Mouse (Mus musculus): Measurements from ENCODE around the gene Gm20708. TPM values are rescaled to one million over a fixed set of nuclear protein-coding genes. Genes with fewer than 3 reads are reported as not detected.

The Gm20708 gene
- total RNA-seq (2023): 0.98 and 2.7 TPM in 2 replicates

DNA sequence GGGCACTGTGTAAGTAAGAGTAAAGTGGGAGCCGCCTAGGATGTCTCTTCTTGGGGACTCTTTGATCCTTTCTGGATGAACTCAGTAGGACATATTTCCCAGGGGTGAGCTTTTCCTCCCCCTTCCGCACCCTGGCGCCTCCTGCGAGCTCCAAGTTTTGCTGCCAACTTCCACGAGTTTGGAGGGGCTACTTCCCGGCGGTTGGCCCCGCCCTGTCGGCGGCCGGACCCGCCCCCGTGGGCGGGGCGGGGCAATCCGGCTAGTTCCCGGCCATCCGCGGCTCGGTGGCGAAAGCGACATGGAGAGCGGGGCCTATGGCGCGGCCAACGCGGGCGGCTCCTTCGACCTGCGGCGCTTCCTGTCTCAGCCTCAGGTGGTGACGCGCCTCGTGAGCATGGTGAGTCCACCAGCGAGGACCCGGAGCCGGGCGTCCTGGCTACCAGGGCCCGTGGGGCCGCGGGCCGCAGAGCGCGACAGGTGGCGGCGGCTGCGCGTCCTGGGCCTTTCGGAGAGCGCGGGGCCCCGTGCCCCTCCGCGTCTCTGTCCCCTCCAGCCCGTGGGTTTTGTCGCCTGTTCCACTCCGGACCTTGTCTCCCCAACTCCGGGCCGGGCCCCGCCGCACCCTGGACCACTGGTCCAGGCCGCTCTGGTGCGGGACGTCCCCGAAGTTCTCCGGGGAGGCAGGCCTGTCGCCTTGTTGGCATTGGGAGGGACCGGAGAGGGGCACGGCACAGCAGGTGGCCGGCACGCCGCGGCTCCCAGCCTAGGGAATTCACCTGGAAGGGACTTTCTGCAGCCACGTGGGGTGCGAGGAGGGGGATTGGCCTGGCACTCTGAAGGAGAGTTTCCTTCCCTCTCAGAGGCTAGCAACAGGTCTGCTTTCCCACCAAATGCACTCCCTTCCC lies at the start of gene Gm20708, which contains the start of gene Syngr2:
Gene Gm20708, plus strand, starts transcription at position 262 of the 905 bp plus-strand sequence.
Gene Syngr2, plus strand, starts transcription at position 262 of the 905 bp plus-strand sequence.

GRCm38 (mm10) chr11:117781993-117782704 lies 27.3 kb upstream of the Gm20708 start, which contains the start of the genes Tmc8 and Tmc6:
Gene Tmc8 (plus strand): TSS chr11:117782076.
Gene Tmc6 (minus strand): TSS chr11:117782198.

DNA sequence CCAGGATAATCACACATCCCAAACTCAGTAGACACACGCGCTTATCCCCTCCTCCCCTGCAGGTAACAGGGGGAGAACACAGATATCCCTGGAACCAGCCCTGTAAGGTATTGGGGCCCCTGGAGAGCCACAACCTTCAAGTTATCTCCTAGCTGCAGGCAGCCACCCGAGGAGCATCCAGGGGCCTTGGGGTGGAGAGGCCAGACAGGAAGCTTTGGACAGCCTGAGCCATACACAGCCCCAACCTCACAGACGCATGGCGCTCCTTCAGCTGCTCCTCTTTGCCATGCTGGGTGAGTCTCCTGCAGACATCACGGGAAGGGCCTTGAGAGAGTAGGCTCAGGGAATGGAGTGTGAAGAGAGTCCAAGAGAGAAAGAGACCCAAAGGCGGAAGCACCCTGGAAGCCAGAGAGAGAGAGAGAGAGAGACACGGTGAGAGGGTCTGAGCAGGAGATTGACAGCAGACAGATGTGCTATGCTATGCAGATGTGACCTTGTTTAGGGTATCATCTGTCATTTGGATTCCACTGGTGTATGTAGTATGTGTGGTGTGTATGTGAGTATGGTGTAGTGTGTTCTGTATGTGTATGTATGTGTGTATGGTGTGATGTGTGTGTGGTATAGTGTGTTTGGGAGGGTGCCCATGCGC lies 11.8 kb upstream of the Gm20708 start, which contains the start of gene 6030468B19Rik:
Gene 6030468B19Rik, plus strand, starts transcription at position 150 of the 649 bp plus-strand sequence.

DNA sequence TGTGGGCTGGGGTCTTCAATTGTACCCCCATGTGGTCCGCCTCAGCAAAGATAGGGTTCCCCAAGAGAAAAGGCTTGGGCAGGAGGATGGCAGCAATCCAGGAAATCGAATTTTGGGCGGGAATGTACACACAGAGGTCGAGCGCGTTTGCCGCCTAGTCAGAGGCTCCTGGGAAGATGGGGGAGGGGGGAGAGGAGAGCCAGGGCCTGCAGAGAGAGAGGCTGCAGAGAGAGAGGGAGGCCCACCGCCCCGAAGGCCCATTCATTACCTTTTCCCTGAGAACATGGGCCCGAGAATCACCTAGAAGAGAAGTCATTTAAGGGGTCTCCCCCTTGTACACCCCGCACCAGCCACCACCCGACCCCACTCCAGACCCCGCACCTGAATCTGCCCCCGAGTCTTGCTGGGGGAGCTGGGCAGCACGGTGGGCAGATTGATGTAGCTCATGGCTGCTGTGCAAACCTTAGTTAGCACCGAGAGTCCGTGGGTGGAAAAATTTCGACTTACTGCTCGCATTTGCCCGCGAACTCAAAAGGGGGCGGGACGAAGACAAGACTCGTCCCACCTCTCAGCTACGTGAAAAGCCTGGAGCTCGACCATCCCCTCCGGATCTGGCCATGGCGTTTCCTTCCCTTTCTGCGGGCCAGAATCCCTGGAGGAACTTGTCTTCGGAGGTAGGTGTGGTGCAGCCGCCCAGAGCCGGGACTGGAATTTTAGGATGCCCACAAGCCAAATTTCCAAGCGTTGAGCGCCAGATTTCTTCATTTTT lies 16.0 kb downstream of the Gm20708 start, which contains the start of the genes Afmid and Tk1:
Gene Afmid, plus strand, starts transcription at position 592 of the 769 bp plus-strand sequence.
Gene Tk1, minus strand, starts transcription at position 760 of the 769 bp plus-strand sequence.

GRCm38 (mm10) chr11:117848985-117849671 lies 39.7 kb downstream of the Gm20708 start, which contains the start of gene Birc5:
Gene Birc5 (plus strand): TSS chr11:117849251.

DNA sequence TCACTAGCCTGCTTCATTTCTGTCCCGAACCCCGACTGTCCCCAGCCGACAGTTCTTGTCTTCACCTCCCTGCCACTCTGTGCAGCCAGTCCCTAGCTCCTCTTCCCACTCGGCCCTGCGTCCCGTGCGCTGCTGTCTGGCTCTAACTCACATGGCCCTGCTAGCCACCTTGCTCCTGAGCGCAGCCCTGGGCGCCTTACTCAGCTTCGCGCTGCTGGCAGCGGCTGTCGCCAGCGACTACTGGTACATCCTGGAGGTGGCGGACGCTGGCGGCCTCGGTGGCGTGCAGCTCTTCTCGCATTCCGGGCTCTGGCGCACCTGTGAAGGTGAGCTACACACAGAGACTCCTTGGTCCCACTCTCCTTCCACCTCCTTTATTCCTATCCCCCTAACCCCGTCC lies 51.1 kb downstream of the Gm20708 start, which contains the start of gene Tmem235:
Gene Tmem235, plus strand, starts transcription at position 152 of the 400 bp plus-strand sequence.

DNA sequence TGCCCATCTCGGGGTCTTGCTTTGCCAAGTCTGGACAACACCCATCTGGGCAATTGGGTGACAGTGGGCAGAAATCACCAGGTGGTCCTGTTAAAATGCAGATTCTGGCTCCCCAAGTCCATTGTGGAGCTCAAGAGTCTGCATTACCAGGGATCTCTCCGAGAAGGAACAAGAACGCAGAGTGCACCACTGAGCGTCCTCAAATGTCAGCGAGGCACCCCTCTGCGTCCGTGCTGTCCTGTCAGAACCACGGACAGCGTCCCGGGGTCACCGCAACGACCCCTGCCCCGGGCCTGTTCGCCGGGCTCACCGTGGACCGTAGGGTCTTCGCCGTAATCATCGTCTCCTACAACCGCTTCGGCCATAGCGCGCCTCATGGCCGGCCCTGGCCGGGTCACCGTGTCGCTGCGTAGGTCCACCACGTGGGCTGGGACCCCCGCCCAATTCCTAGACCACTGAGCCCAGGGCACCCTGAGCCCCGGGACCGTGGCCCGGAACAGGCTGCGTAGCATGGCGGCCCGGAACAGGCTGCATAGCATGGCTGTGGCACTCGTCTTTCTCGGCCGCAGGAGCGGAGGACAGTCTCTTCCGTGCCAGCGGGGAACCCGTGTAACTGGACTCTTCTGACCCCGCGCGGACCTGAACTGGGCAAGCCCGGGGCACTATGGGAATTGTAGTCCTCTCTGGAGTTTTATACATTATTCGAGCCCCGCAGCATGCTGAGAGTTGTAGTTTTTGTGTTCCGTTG lies 63.6 kb downstream of the Gm20708 start, which contains the start of gene Tha1:
Gene Tha1, minus strand, starts transcription at position 621 of the 748 bp plus-strand sequence.

Other genes starting within 250 kb of the Gm20708 start
- 27.2 and 37.5 TPM in 2 replicates for gene Tnrc6c, start 155.4 kb upstream of the Gm20708 start, total RNA-seq (2023)
- gene Tmc8, start 27.6 kb upstream of the Gm20708 start, total RNA-seq (2023): 43.7 and 56.3 TPM in 2 replicates
- 144 and 146 TPM in 2 replicates for gene Tmc6, start 27.5 kb upstream of the Gm20708 start, total RNA-seq (2023)
- gene 6030468B19Rik, start 12.0 kb upstream of the Gm20708 start, total RNA-seq (2023): not detected in 2 replicates
- 83.5 and 88.6 TPM in 2 replicates for gene Syngr2, start within 50 bp of the Gm20708 start, total RNA-seq (2023)
- gene Afmid, start 16.3 kb downstream of the Gm20708 start, total RNA-seq (2023): 3.8 and 4.7 TPM in 2 replicates
- gene Tk1, start 16.4 kb downstream of the Gm20708 start, total RNA-seq (2023): 45.5 and 52.2 TPM in 2 replicates
- gene Birc5, start 39.6 kb downstream of the Gm20708 start, total RNA-seq (2023): 65.2 and 66.4 TPM in 2 replicates
- gene Tmem235, start 51.1 kb downstream of the Gm20708 start, total RNA-seq (2023): not detected in 2 replicates
- not detected in 2 replicates for gene Tha1, start 63.8 kb downstream of the Gm20708 start, total RNA-seq (2023)
- 44.4 and 55.1 TPM in 2 replicates for gene Socs3, start 160.4 kb downstream of the Gm20708 start, total RNA-seq (2023)
- gene Pgs1, start 176.6 kb downstream of the Gm20708 start, total RNA-seq (2023): 90.7 and 154 TPM in 2 replicates